Mouse (Mus musculus) testis, postnatal 10 days (tissue): ENCODE results near the gene Grk3.

Source experiments
- DNase-seq: peaks from one replicate; pipeline ENCODE4 v3.0.0; 2021; ENCODE audit warnings: low spot score

Grk3 gene

GRCm38 (mm10) chr5:112935436-112935835 is 80.2 kb downstream of the Grk3 start:
- no peak for DNase-seq

- DNase-seq: no peak
Measured at GRCm38 (mm10) chr5:112932878-112933567, 82.6 kb downstream of the Grk3 start.

- no peak for DNase-seq
Measured at GRCm38 (mm10) chr5:112931901-112932300, 83.7 kb downstream of the Grk3 start.

GRCm38 (mm10) chr5:112928201-112928881 is 87.2 kb downstream of the Grk3 start:
- DNase-seq: peak; percentile 54

GRCm38 (mm10) chr5:112925422-112925821 is 90.2 kb downstream of the Grk3 start:
- DNase-seq: no peak

GRCm38 (mm10) chr5:112924806-112925205 is 90.8 kb downstream of the Grk3 start:
- DNase-seq: no peak

GRCm38 (mm10) chr5:112923841-112924240 is 91.8 kb downstream of the Grk3 start:
- DNase-seq: no peak

GRCm38 (mm10) chr5:112921914-112922313 is 93.7 kb downstream of the Grk3 start:
- DNase-seq: no peak

- DNase-seq: no peak
Measured at GRCm38 (mm10) chr5:112910381-112910780, 105.2 kb downstream of the Grk3 start.

GRCm38 (mm10) chr5:112908169-112908614 is 107.4 kb downstream of the Grk3 start:
- no peak for DNase-seq

GRCm38 (mm10) chr5:112907504-112907903 is 108.1 kb downstream of the Grk3 start:
- no peak for DNase-seq

GRCm38 (mm10) chr5:112895674-112896654 is 119.6 kb downstream of the Grk3 start, which contains the start of gene Myo18b:
Gene Myo18b, minus strand, starts transcription at chr5:112896362.
- DNase-seq: no peak

- DNase-seq: no peak
Measured at GRCm38 (mm10) chr5:112893462-112894060, 122.0 kb downstream of the Grk3 start.

- no peak for DNase-seq
Measured at GRCm38 (mm10) chr5:112892411-112892810, 123.2 kb downstream of the Grk3 start.

GRCm38 (mm10) chr5:112888651-112889050 is 126.9 kb downstream of the Grk3 start:
- DNase-seq: no peak

- peak; percentile 60 for DNase-seq
Measured at GRCm38 (mm10) chr5:112886687-112887491, 128.7 kb downstream of the Grk3 start.

GRCm38 (mm10) chr5:112877391-112878115 is 138.0 kb downstream of the Grk3 start:
- no peak for DNase-seq

GRCm38 (mm10) chr5:112876846-112877390 is 138.7 kb downstream of the Grk3 start:
- no peak for DNase-seq

- DNase-seq: no peak
Measured at GRCm38 (mm10) chr5:112872999-112873398, 142.6 kb downstream of the Grk3 start.

GRCm38 (mm10) chr5:112870729-112871128 is 144.9 kb downstream of the Grk3 start:
- peak; percentile 90 for DNase-seq
